Mouse (Mus musculus): ENCODE measurements around the gene Crim1. TPM values are rescaled to one million over a fixed set of nuclear protein-coding genes. Genes with fewer than 3 reads are reported as not detected.

The Crim1 gene
- total and polyA plus RNA-seq, 3 experiments: 14.1 to 72.8 (median 21.9) TPM

DNA sequence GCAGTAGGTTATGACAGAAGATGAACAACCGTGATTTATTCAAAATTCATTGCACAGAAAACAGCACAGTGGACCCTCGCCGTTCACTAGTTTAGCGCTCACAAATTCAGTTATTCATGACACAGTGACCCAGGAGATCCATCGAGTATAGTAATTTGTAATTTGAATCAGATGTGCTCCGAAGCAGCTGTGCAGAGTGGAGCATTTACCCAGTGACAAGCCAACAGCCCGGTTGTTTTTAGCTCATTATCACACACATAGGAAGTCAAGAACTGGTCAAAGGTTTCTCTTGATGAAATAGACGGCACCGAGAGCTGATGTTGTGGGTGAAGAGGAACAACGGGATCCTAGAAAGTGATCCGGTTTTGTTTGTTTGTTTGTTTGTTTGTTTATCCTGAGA is 64.1 kb downstream of the Crim1 start:
- Histone ChIP-seq H3K36me3 (replicated peaks in 1 of 2; ENCODE audit: control insufficient read depth in 1 of 2, insufficient read depth in 1 of 2, low read length in 1 of 2) (peaks cover 3 to 48% of the 10 kb centered on the region in 2 experiments), H3K27ac (ENCODE audit: insufficient read depth, low read depth) (no peak overlapping the region), H3K9ac (ENCODE audit: insufficient read depth, low read depth) (no peak overlapping the region), H3K4me3 (replicated peaks in 1 of 3; ENCODE audit: low read depth in 2 of 3, low read length in 2 of 3, poor library complexity in 1 of 3) (no peak overlapping the region), H3K9me3 (replicated peaks; ENCODE audit: low read length) (no peaks in the 10 kb centered on the region), H3K4me2 (ENCODE audit: insufficient read depth, low read depth, poor library complexity, severe bottlenecking) (no peak overlapping the region), H3K4me1 (ENCODE audit: control insufficient read depth in 1 of 2, insufficient read depth in 2 of 2) (peaks cover 16 to 42% of the 10 kb centered on the region in 2 experiments; a peak in 3 of 4 replicates), H3K79me2 (replicated peaks; ENCODE audit: control insufficient read depth, extremely low read depth, insufficient read depth, poor library complexity, severe bottlenecking) (peaks cover 35% of the 10 kb centered on the region), H3K27me3 (replicated peaks) (no peaks in the 10 kb centered on the region)
- no peak for DNase-seq (ENCODE audit: extremely low read depth)
- in situ Hi-C loops (cut with MboI; ENCODE audit: low pct_ligation_motif_present, low pct_unique_long_range_greater_than_20kb, low sequenced_read_pairs) (no loop called here), dilution Hi-C loops (cut with MboI; ENCODE audit: extremely low pct_ligation_motif_present, extremely low pct_unique_long_range_greater_than_20kb, low sequenced_read_pairs) (no loop called here)
- TF ChIP-seq CHD2 (IDR thresholded peaks at IDR 0.05; ENCODE audit: low read length) (no peak), NELFE (IDR thresholded peaks at IDR 0.05; ENCODE audit: low read depth, low read length) (no peak), MXI1 (IDR thresholded peaks at IDR 0.05; ENCODE audit: low read depth, low read length) (no peak), MAZ (IDR thresholded peaks at IDR 0.05; ENCODE audit: low read depth, low read length) (no peak), RCOR1 (conservative IDR thresholded peaks at IDR 0.05; ENCODE audit: low read depth, low read length) (no peak), ELF1 (IDR thresholded peaks at IDR 0.05; ENCODE audit: low read depth, low read length) (no peak), HCFC1 (IDR thresholded peaks at IDR 0.05; ENCODE audit: low read depth, low read length) (no peak), MEF2A (IDR thresholded peaks at IDR 0.05; ENCODE audit: borderline replicate concordance, low read depth, low read length) (no peak), EP300 (IDR thresholded peaks at IDR 0.05; ENCODE audit: low read length) (no peak), ZC3H11A (IDR thresholded peaks at IDR 0.05; ENCODE audit: low read depth, low read length) (no peak), JUN (IDR thresholded peaks at IDR 0.05; ENCODE audit: insufficient read depth, low read depth, low read length) (no peak), TBP (conservative IDR thresholded peaks at IDR 0.05; ENCODE audit: low read depth, low read length) (no peak), NRF1 (IDR thresholded peaks at IDR 0.05; ENCODE audit: low read depth, low read length) (no peak), POLR2A (IDR thresholded peaks at IDR 0.05; ENCODE audit: low read depth, low read length) (no peak), SIN3A (IDR thresholded peaks at IDR 0.05; ENCODE audit: low read length) (no peak), MAX (IDR thresholded peaks at IDR 0.05; ENCODE audit: low read length) (no peak), BHLHE40 (IDR thresholded peaks at IDR 0.05; ENCODE audit: low read depth, low read length) (no peak), JUND (conservative IDR thresholded peaks at IDR 0.05; ENCODE audit: low read depth, low read length) (no peak), MYC (IDR thresholded peaks at IDR 0.05; ENCODE audit: low read depth, low read length) (no peak), ZKSCAN1 (IDR thresholded peaks at IDR 0.05; ENCODE audit: borderline replicate concordance, low read depth, low read length) (no peak)

DNA sequence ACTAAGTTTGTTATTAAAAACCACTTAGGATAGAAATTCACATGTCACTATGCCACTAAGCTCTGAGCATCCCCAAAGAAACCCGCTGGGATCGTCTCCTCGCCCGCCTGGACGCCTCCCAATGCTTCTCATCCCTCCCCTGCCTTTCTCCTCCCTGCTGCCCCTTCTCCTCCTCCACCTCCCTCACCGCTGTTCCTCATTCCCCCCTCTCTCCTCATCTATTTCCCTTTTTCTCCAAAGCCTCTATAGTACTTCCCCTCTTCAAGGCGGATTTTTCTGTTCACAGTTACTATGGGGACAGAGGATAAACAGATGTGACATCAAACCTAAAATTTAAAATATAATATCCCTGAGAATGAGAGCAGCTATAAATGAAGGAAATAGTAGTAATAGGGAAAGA is 65.1 kb downstream of the Crim1 start:
- in situ Hi-C loops (cut with MboI; ENCODE audit: low pct_ligation_motif_present, low pct_unique_long_range_greater_than_20kb, low sequenced_read_pairs): no loop called here
- no peak for DNase-seq (ENCODE audit: extremely low read depth)
- Histone ChIP-seq H3K4me1 (ENCODE audit: control insufficient read depth in 1 of 2, insufficient read depth in 2 of 2) (peaks cover 16 to 49% of the 10 kb centered on the region in 2 experiments; a peak in 3 of 4 replicates), H3K9me3 (replicated peaks; ENCODE audit: low read length) (no peaks in the 10 kb centered on the region), H3K27ac (ENCODE audit: insufficient read depth, low read depth) (no peak overlapping the region), H3K4me2 (ENCODE audit: insufficient read depth, low read depth, poor library complexity, severe bottlenecking) (no peak overlapping the region), H3K4me3 (replicated peaks in 1 of 3; ENCODE audit: low read depth in 2 of 3, low read length in 2 of 3, poor library complexity in 1 of 3) (no peak overlapping the region), H3K36me3 (replicated peaks in 1 of 2; ENCODE audit: control insufficient read depth in 1 of 2, insufficient read depth in 1 of 2, low read length in 1 of 2) (peaks cover 0 to 43% of the 10 kb centered on the region in 2 experiments), H3K79me2 (replicated peaks; ENCODE audit: control insufficient read depth, extremely low read depth, insufficient read depth, poor library complexity, severe bottlenecking) (peaks cover 37% of the 10 kb centered on the region), H3K9ac (ENCODE audit: insufficient read depth, low read depth) (no peak overlapping the region), H3K27me3 (replicated peaks) (no peaks in the 10 kb centered on the region)
- dilution Hi-C loops (cut with MboI; ENCODE audit: extremely low pct_ligation_motif_present, extremely low pct_unique_long_range_greater_than_20kb, low sequenced_read_pairs): no loop called here
- TF ChIP-seq CTCF (conservative IDR thresholded peaks at IDR 0.05 in 1 of 2, IDR thresholded peaks at IDR 0.05 in 1 of 2; ENCODE audit: low read depth in 2 of 2, low read length in 2 of 2): no peak
- no peak for TF ChIP-seq POLR2A (IDR thresholded peaks at IDR 0.05; ENCODE audit: low read depth, low read length)
- no peak for TF ChIP-seq RCOR1 (conservative IDR thresholded peaks at IDR 0.05; ENCODE audit: low read depth, low read length)
- no peak for TF ChIP-seq NRF1 (IDR thresholded peaks at IDR 0.05; ENCODE audit: low read depth, low read length)
- TF ChIP-seq SIN3A (IDR thresholded peaks at IDR 0.05; ENCODE audit: low read length): no peak
- no peak for TF ChIP-seq BHLHE40 (IDR thresholded peaks at IDR 0.05; ENCODE audit: low read depth, low read length)
- no peak for TF ChIP-seq CHD1 (IDR thresholded peaks at IDR 0.05; ENCODE audit: low read depth, low read length)
- TF ChIP-seq GABPA (IDR thresholded peaks at IDR 0.05; ENCODE audit: insufficient replicate concordance, low read depth, low read length): no peak
- TF ChIP-seq TCF12 (IDR thresholded peaks at IDR 0.05; ENCODE audit: low read depth, low read length): no peak
- no peak for TF ChIP-seq POLR2AphosphoS2 (IDR thresholded peaks at IDR 0.05; ENCODE audit: low read depth, low read length)
- TF ChIP-seq ETS1 (conservative IDR thresholded peaks at IDR 0.05; ENCODE audit: low read depth, low read length): no peak
- no peak for TF ChIP-seq MAZ (IDR thresholded peaks at IDR 0.05; ENCODE audit: low read depth, low read length)
- TF ChIP-seq HCFC1 (IDR thresholded peaks at IDR 0.05; ENCODE audit: low read depth, low read length): no peak
- no peak for TF ChIP-seq USF1 (IDR thresholded peaks at IDR 0.05; ENCODE audit: low read depth, low read length)
- TF ChIP-seq ZC3H11A (IDR thresholded peaks at IDR 0.05; ENCODE audit: low read depth, low read length): no peak

Measured in CH12.LX (cell line).